In the genomic region with DNA sequence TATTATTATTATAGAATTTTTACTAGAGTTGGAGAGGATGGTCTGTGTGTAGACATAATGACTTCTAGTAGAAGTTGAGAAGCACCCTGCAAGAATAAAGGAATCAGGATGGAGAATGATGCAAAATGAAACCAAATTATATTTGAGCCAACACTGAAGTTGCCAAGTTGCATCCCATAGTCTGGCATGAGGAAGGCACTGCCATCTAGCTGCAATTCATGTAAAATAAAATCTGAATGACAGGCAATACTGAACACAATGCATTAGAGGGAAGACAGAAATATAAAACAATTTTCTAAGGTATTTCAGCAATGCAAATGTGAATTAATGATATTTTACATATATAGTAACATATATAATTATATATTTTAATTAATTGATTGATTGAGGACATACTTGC, we compare ENCODE assay signal across 33 mouse cellular contexts. TPM values are rescaled to one million over a fixed set of nuclear protein-coding genes. Genes with fewer than 3 reads are reported as not detected.
DNase-seq lines count a peak whose midpoint lies in the region; ATAC-seq and TF ChIP-seq lines count a peak whose summit lies in the region.
"Had no signal": no experiment of that assay in that cellular context is flagged by ENCODE, and none has a peak within 500 bp of the region (broad histone marks: within the 10 kb centered on the region; RNA-seq: fewer than 3 reads in every experiment).

No protein-coding gene starts in this region.

- ATAC-seq in forebrain, embryonic 14.5 days, result no peak
- ATAC-seq in forebrain, embryonic 15.5 days (replicated peaks), result no peak

- peak; percentile 69 for TF ChIP-seq CTCF in layer of hippocampus, adult 2 months (conservative IDR thresholded peaks at IDR 0.05)
- TF ChIP-seq CTCF in brain, embryonic 14.5 days (IDR thresholded peaks at IDR 0.05; ENCODE audit: borderline replicate concordance, extremely low read depth, insufficient read depth, insufficient read length), result peak; percentile 29; the same call in 1 of the 2 replicates

- H3K9ac ChIP-seq in forebrain, embryonic 14.5 days (ENCODE audit: low read length), result no peak overlapping the region
- no peak overlapping the region for H3K9ac ChIP-seq in forebrain, embryonic 15.5 days (replicated peaks)
- H3K9ac ChIP-seq: embryonic facial prominence, embryonic 15.5 days; hindbrain, embryonic 13.5 days had no signal

- DNase-seq in forebrain, embryonic 14.5 days (ENCODE audit: low spot score), result peak; percentile 26
- DNase-seq in layer of hippocampus, adult 2 months (ENCODE audit: low spot score in 2 of 2), result no peak
- DNase-seq in layer of hippocampus, postnatal 25 days (ENCODE audit: extremely low spot score in 1 of 2, low spot score in 1 of 2), result no peak
- peak; percentile 20 for DNase-seq in 3T3-L1 (ENCODE audit: low read depth, low spot score)
- peak; percentile 32 for DNase-seq in brain, embryonic 14.5 days (ENCODE audit: low read depth)
- no peak for DNase-seq in adrenal gland, adult 8-10 months
- DNase-seq: adrenal gland, postnatal 14 days; embryo, embryonic 11 days; gastrocnemius, postnatal 36 days; kidney, adult 2 months; kidney, postnatal 14 days; lung, postnatal 4 days had no signal

- no peaks in the 10 kb centered on the region for H3K27me3 ChIP-seq in forebrain, embryonic 14.5 days (replicated peaks; ENCODE audit: control insufficient read depth, insufficient read depth, low read length)
- no peaks in the 10 kb centered on the region for H3K27me3 ChIP-seq in forebrain, embryonic 15.5 days
- H3K27me3 ChIP-seq: embryonic facial prominence, embryonic 15.5 days; hindbrain, embryonic 13.5 days had no signal

- no peak overlapping the region for H3K4me2 ChIP-seq in forebrain, embryonic 14.5 days (ENCODE audit: low read length)
- H3K4me2 ChIP-seq in forebrain, embryonic 15.5 days (replicated peaks), result no peak overlapping the region
- H3K4me2 ChIP-seq: embryonic facial prominence, embryonic 15.5 days; hindbrain, embryonic 13.5 days had no signal

- H3K27ac ChIP-seq in forebrain, embryonic 14.5 days (ENCODE audit: low read depth, low read length), result no peak overlapping the region
- H3K27ac ChIP-seq in forebrain, embryonic 15.5 days (replicated peaks), result no peak overlapping the region
- no peak overlapping the region for H3K27ac ChIP-seq in layer of hippocampus, adult 2 months
- H3K27ac ChIP-seq: embryonic facial prominence, embryonic 15.5 days; hindbrain, embryonic 13.5 days had no signal

- no peaks in the 10 kb centered on the region for H3K9me3 ChIP-seq in forebrain, embryonic 14.5 days (replicated peaks; ENCODE audit: control insufficient read depth, low read length)
- no peaks in the 10 kb centered on the region for H3K9me3 ChIP-seq in forebrain, embryonic 15.5 days
- H3K9me3 ChIP-seq: embryonic facial prominence, embryonic 15.5 days; hindbrain, embryonic 13.5 days had no signal

- H3K4me3 ChIP-seq in forebrain, embryonic 14.5 days (ENCODE audit: low read depth, low read length), result no peak overlapping the region
- no peak overlapping the region for H3K4me3 ChIP-seq in forebrain, embryonic 15.5 days
- H3K4me3 ChIP-seq in layer of hippocampus, adult 2 months, result no peak overlapping the region
- H3K4me3 ChIP-seq: embryonic facial prominence, embryonic 15.5 days; hindbrain, embryonic 13.5 days had no signal

- no peaks in the 10 kb centered on the region for H3K4me1 ChIP-seq in forebrain, embryonic 14.5 days (ENCODE audit: control insufficient read depth, insufficient read depth, low read length)
- H3K4me1 ChIP-seq in forebrain, embryonic 15.5 days, result no peaks in the 10 kb centered on the region
- H3K4me1 ChIP-seq: embryonic facial prominence, embryonic 15.5 days; hindbrain, embryonic 13.5 days had no signal

- no peak for TF ChIP-seq POLR2A in brain, embryonic 14.5 days (IDR thresholded peaks at IDR 0.05; ENCODE audit: borderline replicate concordance, extremely low read depth, insufficient read depth, insufficient read length, poor library complexity, severe bottlenecking)

- H3K36me3 ChIP-seq in forebrain, embryonic 14.5 days (ENCODE audit: control insufficient read depth, insufficient read depth, low read length), result no peaks in the 10 kb centered on the region
- no peaks in the 10 kb centered on the region for H3K36me3 ChIP-seq in forebrain, embryonic 15.5 days
- H3K36me3 ChIP-seq: embryonic facial prominence, embryonic 15.5 days; hindbrain, embryonic 13.5 days had no signal

RNA-seq across cellular contexts. Expression of a gene that starts 36.9 kb away (rescaled TPM):
- polyA plus RNA-seq in forebrain, embryonic 14.5 days (2014; fragmentation: Nextera tagmentation; extraction: Ambion mirVana), result not detected in 2 replicates
- polyA plus RNA-seq in forebrain, embryonic 15.5 days (2015; fragmentation: Nextera tagmentation; extraction: Ambion mirVana), result not detected in 2 replicates
- not detected for total RNA-seq in layer of hippocampus, adult 2 months (2021)
- total RNA-seq in layer of hippocampus, postnatal 25 days (2021), result not detected
- polyA plus RNA-seq in brain, embryonic 14.5 days (2012; rRNA removed), result not detected in 2 replicates
- total RNA-seq in adrenal gland, adult 8-10 months (2022), result not detected
- total RNA-seq: adrenal gland, postnatal 14 days; gastrocnemius, adult 18-20 months; gastrocnemius, postnatal 36 days; heart, adult 8-10 months; heart, postnatal 25 days; layer of hippocampus, adult 8-10 months; left cerebral cortex, adult 8-10 months; liver, adult 2 months; megakaryocyte-erythroid progenitor cell, adult 5-6 weeks; MEL had no signal
- polyA plus RNA-seq: C2C12; heart, embryonic 14.5 days; hindbrain, embryonic 13.5 days; intestine, embryonic 14.5 days; kidney, adult 2 months; limb, embryonic 11.5 days; liver, adult 2 months; liver, embryonic 16.5 days; lung, embryonic 16.5 days; neural tube, embryonic 11.5 days; small intestine, adult 2 months; stomach, embryonic 16.5 days; thymus, postnatal 0 days had no signal

RNA-seq across cellular contexts. Expression of a gene that starts 50.7 kb away (rescaled TPM):
- 0.29 and 0.33 TPM in 2 replicates for polyA plus RNA-seq in forebrain, embryonic 14.5 days (2014; fragmentation: Nextera tagmentation; extraction: Ambion mirVana)
- 0.37 and 0.47 TPM in 2 replicates for polyA plus RNA-seq in forebrain, embryonic 15.5 days (2015; fragmentation: Nextera tagmentation; extraction: Ambion mirVana)
- 1 to 10 TPM; 7.4 to 7.5 TPM for total RNA-seq in layer of hippocampus, adult 2 months (2021)
- 1 to 10 TPM; 6.2 to 8.3 TPM for total RNA-seq in layer of hippocampus, postnatal 25 days (2021)
- 0.29 and 0.34 TPM in 2 replicates for polyA plus RNA-seq in brain, embryonic 14.5 days (2012; rRNA removed)
- total RNA-seq in adrenal gland, adult 8-10 months (2022), result 1 to 10 TPM; 1.2 to 2.8 (median 1.9) TPM
- total RNA-seq: gastrocnemius, postnatal 36 days; liver, adult 2 months; megakaryocyte-erythroid progenitor cell, adult 5-6 weeks; MEL had no signal
- polyA plus RNA-seq: C2C12; heart, embryonic 14.5 days; intestine, embryonic 14.5 days; limb, embryonic 11.5 days; liver, adult 2 months; liver, embryonic 16.5 days; small intestine, adult 2 months had no signal

Comparison
In these comparisons a context has a peak if more than half of its experiments do, and no peak if none do; other contexts are left out.
1. DNase-seq: peak in forebrain, embryonic 14.5 days (single experiment), 3T3-L1 (single experiment) and brain, embryonic 14.5 days (single experiment); none in layer of hippocampus, adult 2 months (0 of 2), layer of hippocampus, postnatal 25 days (0 of 2) and adrenal gland, adult 8-10 months (single experiment).